Mouse (Mus musculus): ENCODE results near the gene Kcnq1.

Kcnq1 gene

GRCm38 (mm10) chr7:143461920-143462319, 355.8 kb downstream of the Kcnq1 start:
- DNase-seq (ENCODE audit: low read depth, low spot score), result peak; percentile 35

GRCm38 (mm10) chr7:143462516-143462915, 356.4 kb downstream of the Kcnq1 start:
- DNase-seq (ENCODE audit: low read depth, low spot score), result no peak

GRCm38 (mm10) chr7:143463865-143464415, 357.8 kb downstream of the Kcnq1 start:
- peak; percentile 81 for DNase-seq (ENCODE audit: low read depth, low spot score)

GRCm38 (mm10) chr7:143464811-143465560, 358.8 kb downstream of the Kcnq1 start:
- DNase-seq (ENCODE audit: low read depth, low spot score), result peak; percentile 57

GRCm38 (mm10) chr7:143466099-143466677, 360.0 kb downstream of the Kcnq1 start:
- DNase-seq (ENCODE audit: low read depth, low spot score), result peak; percentile 82

- no peak for DNase-seq (ENCODE audit: low read depth, low spot score)
These were observed 361.6 kb downstream of the Kcnq1 start for GRCm38 (mm10) chr7:143467714-143468113.

GRCm38 (mm10) chr7:143469946-143470345, 363.8 kb downstream of the Kcnq1 start:
- peak; percentile 75 for DNase-seq (ENCODE audit: low read depth, low spot score)

GRCm38 (mm10) chr7:143473347-143474101, 367.4 kb downstream of the Kcnq1 start, which contains the start of gene Slc22a18:
Gene Slc22a18 (plus strand): TSS chr7:143473736.
- DNase-seq (ENCODE audit: low read depth, low spot score), result no peak

- no peak for DNase-seq (ENCODE audit: low read depth, low spot score)
These were observed 368.6 kb downstream of the Kcnq1 start for GRCm38 (mm10) chr7:143474811-143475210.

- DNase-seq (ENCODE audit: low read depth, low spot score), result no peak
These were observed 369.7 kb downstream of the Kcnq1 start for GRCm38 (mm10) chr7:143475876-143476275.
